Mouse (Mus musculus): ENCODE data around the gene Sstr4. TPM values are rescaled to one million over a fixed set of nuclear protein-coding genes. Genes with fewer than 3 reads are reported as not detected.

Sstr4 gene
- total RNA-seq, 2 experiments from 2014 or later = 39.1 to 41.7 TPM

GRCm38 (mm10) chr2:148387652-148388581, 7.2 kb upstream of the Sstr4 start:
- no peak for DNase-seq (ENCODE audit: extremely low spot score in 1 of 2, low spot score in 2 of 2)
- intact Hi-C loops (cut with DNase I) = no loop called here

- DNase-seq (ENCODE audit: extremely low spot score in 1 of 2, low spot score in 2 of 2) = no peak
- intact Hi-C loops (cut with DNase I) = no loop called here
Measured at GRCm38 (mm10) chr2:148393149-148393548, 2.0 kb upstream of the Sstr4 start.

GRCm38 (mm10) chr2:148393846-148394245, 1.3 kb upstream of the Sstr4 start:
- no peak for DNase-seq (ENCODE audit: extremely low spot score in 1 of 2, low spot score in 2 of 2)
- intact Hi-C loops (cut with DNase I) = no loop called here

- peak in 1 of 2 experiments; percentile 25 for DNase-seq (ENCODE audit: extremely low spot score in 1 of 2, low spot score in 2 of 2)
- intact Hi-C loops (cut with DNase I) = loop anchor here (5.0 kb wide), 2 partner anchors 74 to 274 kb away; no protein-coding TSS in a partner anchor
Measured at GRCm38 (mm10) chr2:148396209-148396608, 1.1 kb downstream of the Sstr4 start.

GRCm38 (mm10) chr2:148397015-148397783, 2.1 kb downstream of the Sstr4 start:
- peak in 1 of 2 experiments; percentile 20 for DNase-seq (ENCODE audit: extremely low spot score in 1 of 2, low spot score in 2 of 2)
- intact Hi-C loops (cut with DNase I) = loop anchor here (5.0 kb wide), 2 partner anchors 75 to 275 kb away; no protein-coding TSS in a partner anchor

GRCm38 (mm10) chr2:148397784-148398100, 2.6 kb downstream of the Sstr4 start:
- intact Hi-C loops (cut with DNase I) = loop anchor here (5.0 kb wide), 2 partner anchors 75 to 275 kb away; no protein-coding TSS in a partner anchor
- DNase-seq (ENCODE audit: extremely low spot score in 1 of 2, low spot score in 2 of 2) = peak in 1 of 2 experiments; percentile 41

- intact Hi-C loops (cut with DNase I) = loop anchor here (5.0 kb wide), 2 partner anchors 77 to 277 kb away; no protein-coding TSS in a partner anchor
- no peak for DNase-seq (ENCODE audit: extremely low spot score in 1 of 2, low spot score in 2 of 2)
Measured at GRCm38 (mm10) chr2:148398901-148399685, 3.9 kb downstream of the Sstr4 start.

- no peak for DNase-seq (ENCODE audit: extremely low spot score in 1 of 2, low spot score in 2 of 2)
- intact Hi-C loops (cut with DNase I) = no loop called here
Measured at GRCm38 (mm10) chr2:148402227-148402626, 7.1 kb downstream of the Sstr4 start.

GRCm38 (mm10) chr2:148404906-148405305, 9.8 kb downstream of the Sstr4 start:
- DNase-seq (ENCODE audit: extremely low spot score in 1 of 2, low spot score in 2 of 2) = no peak

GRCm38 (mm10) chr2:148406160-148406970, 11.2 kb downstream of the Sstr4 start:
- intact Hi-C loops (cut with DNase I) = loop anchor here (5.0 kb wide), 2 partner anchors 171 to 251 kb away; no protein-coding TSS in a partner anchor
- DNase-seq (ENCODE audit: extremely low spot score in 1 of 2, low spot score in 2 of 2) = peak in 1 of 2 experiments; percentile 55

More at GRCm38 (mm10) chr2:148404906-148405305, 9.8 kb downstream of the Sstr4 start:
- intact Hi-C loops (cut with DNase I) = loop anchor here (5.0 kb wide), 2 partner anchors 172 to 252 kb away; no protein-coding TSS in a partner anchor

- DNase-seq (ENCODE audit: extremely low spot score in 1 of 2, low spot score in 2 of 2) = peak in 1 of 2 experiments; percentile 67
- intact Hi-C loops (cut with DNase I) = loop anchor here (5.0 kb wide), 2 partner anchors 170 to 250 kb away; no protein-coding TSS in a partner anchor
Measured at GRCm38 (mm10) chr2:148406971-148407869, 12.1 kb downstream of the Sstr4 start.

GRCm38 (mm10) chr2:148407870-148408760, 13.0 kb downstream of the Sstr4 start, which contains the start of gene Thbd:
Gene Thbd, minus strand, starts transcription at chr2:148408188.
- intact Hi-C loops (cut with DNase I) = loop anchor here (5.0 kb wide), 2 partner anchors 169 to 249 kb away; no protein-coding TSS in a partner anchor
- peak in 1 of 2 experiments; percentile 79 for DNase-seq (ENCODE audit: extremely low spot score in 1 of 2, low spot score in 2 of 2)

GRCm38 (mm10) chr2:148408761-148409120, 13.6 kb downstream of the Sstr4 start:
- intact Hi-C loops (cut with DNase I) = loop anchor here (5.0 kb wide), 2 partner anchors 169 to 249 kb away; no protein-coding TSS in a partner anchor
- no peak for DNase-seq (ENCODE audit: extremely low spot score in 1 of 2, low spot score in 2 of 2)

GRCm38 (mm10) chr2:148409141-148409540, 14.0 kb downstream of the Sstr4 start:
- peak; percentile 75 to 89 for DNase-seq (ENCODE audit: extremely low spot score in 1 of 2, low spot score in 2 of 2)
- intact Hi-C loops (cut with DNase I) = loop anchor here (5.0 kb wide), 2 partner anchors 168 to 248 kb away; no protein-coding TSS in a partner anchor

- DNase-seq (ENCODE audit: extremely low spot score in 1 of 2, low spot score in 2 of 2) = no peak
- intact Hi-C loops (cut with DNase I) = loop anchor here (5.0 kb wide), 2 partner anchors 167 to 247 kb away; no protein-coding TSS in a partner anchor
Measured at GRCm38 (mm10) chr2:148409821-148410220, 14.7 kb downstream of the Sstr4 start.
